Mouse (Mus musculus) heart, postnatal 0 days (tissue): Measurements from ENCODE around the gene Abcg4.

Experiments
- CTCF ChIP-seq: IDR thresholded peaks from 2 replicates; pipeline ENCODE4 v1.5.1; 2016; ENCODE audit warnings: antibody characterized with exemption, control low read depth, low read depth
- EP300 ChIP-seq: IDR thresholded peaks from 2 replicates; pipeline ENCODE4 v1.6.1; 2016; ENCODE audit warnings: antibody characterized with exemption, low read depth

DNA sequence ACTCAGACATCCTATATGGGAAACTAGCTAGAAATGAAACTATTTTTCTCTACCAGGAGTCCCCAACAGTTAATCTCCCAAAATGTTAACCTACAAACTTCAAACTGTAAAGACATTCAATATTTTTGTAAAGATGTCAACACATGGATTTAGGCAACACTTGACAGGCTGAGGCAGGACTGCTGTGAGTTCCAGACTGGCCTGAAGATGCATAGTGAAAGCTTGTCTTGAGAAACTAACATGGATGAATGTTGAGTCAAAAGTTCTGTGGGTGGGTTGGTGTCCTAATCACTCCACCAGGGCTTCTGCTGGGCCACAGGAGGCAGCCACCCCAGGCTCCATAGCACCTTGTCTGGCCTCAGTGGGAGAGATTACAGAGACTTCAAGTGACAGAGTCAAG, 56.8 kb downstream of the Abcg4 start:
- no peak for TF ChIP-seq CTCF
- no peak for TF ChIP-seq EP300
